Mouse (Mus musculus): ENCODE data around the gene Neu1.

DNA sequence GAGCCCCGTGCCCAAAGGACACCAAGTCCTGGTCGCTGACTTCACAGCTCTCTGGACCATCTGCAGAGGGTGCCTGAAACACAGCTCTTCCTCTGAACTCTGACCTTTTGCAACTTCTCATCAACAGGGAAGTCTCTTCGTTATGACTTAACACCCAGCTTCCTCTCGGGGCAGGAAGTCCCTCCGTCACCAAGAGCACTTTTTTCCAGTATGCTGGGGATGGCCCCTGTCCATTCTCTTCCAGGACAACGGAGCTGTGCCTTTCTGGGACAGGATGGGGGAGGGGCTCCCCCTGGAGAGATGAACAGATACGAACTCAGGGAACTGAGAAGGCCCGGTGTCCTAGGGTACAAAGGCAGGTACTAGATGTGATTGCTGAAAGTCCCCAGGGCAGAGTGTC lies 3.8 kb downstream of the Neu1 start:
- TF ChIP-seq POLR2A (IDR thresholded peaks at IDR 0.05; ENCODE audit: control insufficient read depth, low read depth, low read length), result no peak
- no peak for TF ChIP-seq CTCF (IDR thresholded peaks at IDR 0.05; ENCODE audit: control insufficient read depth, insufficient read depth, insufficient replicate concordance, low read depth, low read length)

Measured in testis, adult 2 months (tissue).